Mouse (Mus musculus) spleen, adult 10 weeks (tissue): ENCODE data around the gene Rasl10b. TPM values are rescaled to one million over a fixed set of nuclear protein-coding genes. Genes with fewer than 3 reads are reported as not detected.

Source experiments
- polyA plus RNA-seq: library from polyadenylated mRNA; stranded (reverse); fragments of 350-450 nt; fragmentation: Illumina TruSeq; extraction: RNeasy Lipid Tissue Mini Kit (QIAGEN cat#74804); gene quantifications from one replicate; pipeline ENCODE4 v1.2.3, GENCODE M21; 2015; ENCODE audit warnings: low replicate concordance; ENCODE audit not compliant: insufficient read depth

The Rasl10b gene
- polyA plus RNA-seq: 0.10 TPM

DNA sequence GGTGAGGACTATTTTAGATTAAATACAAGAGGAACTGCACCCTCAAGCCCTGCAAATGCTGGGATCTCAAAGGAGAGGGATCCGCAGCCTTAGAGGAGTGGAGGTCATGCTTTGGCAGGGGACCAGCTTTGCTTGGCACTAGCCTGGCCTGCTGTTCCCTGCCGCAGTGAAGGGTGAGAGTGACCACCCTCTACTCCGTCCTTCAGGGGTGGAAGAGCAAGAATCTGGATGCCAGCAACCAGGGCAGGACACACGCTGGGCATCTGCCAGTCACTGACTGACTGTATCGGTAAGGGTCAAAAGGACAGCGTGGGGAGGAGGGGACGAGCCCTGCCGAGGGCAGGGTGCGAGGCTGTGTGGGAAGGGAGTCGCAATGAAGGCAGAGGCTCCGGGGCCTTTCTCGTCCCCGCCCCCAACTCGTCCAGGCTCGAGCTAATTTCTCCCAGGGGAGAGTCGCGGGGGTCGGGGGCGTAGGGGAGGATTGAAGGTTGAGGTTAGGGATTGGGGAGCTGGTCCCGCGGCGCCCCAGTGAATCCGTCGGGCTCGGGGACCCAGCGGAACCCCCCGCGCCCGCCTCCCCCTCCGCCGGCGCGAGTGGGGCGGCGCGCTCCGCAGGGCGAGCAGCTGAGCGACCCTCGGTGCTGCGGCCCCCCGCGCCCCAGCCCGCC, at the start of gene Rasl10b:
Gene Rasl10b (plus strand): TSS at position 51 of the 668 bp plus-strand sequence.

DNA sequence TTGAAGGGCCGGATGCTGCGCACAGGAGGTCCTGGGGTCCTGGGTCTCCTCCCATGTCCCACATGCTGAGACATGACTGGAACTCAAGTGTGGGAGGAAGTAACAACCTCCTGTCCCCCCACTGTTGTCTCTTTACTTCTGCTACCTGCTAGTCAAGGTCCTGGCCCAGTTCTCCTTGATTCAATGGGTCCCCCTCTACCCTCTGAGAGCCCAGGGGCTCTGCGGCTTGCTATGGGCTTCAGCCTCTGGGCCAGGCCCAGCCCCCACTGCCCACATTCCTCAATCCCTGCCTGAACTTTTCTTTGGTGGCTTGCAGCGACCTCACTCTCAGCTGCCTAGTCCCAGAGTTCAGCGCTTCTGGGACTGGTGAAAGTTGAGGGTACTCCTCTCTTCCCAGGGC, 20.4 kb downstream of the Rasl10b start, which contains the start of gene Gas2l2:
Gene Gas2l2 (minus strand): TSS at position 101 of the 400 bp plus-strand sequence.

DNA sequence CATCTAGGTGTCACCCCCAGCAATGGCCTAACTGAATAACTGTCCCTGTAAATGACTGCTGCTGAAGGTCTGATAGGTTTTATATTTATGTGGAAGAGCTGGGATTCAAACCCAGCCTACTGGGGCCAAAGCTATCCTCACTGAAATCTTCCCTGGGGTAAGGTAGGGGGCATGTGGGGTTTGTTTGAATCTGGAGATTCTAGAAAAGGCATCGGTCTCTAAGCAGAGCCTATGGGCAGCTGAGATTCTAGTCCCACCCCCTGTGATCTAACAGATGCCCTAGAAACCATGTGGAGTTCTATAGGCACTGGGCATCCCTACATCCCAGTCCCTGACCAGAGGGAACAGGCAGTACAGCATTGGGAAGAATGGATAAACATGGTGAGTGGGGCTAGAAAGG, 28.4 kb downstream of the Rasl10b start, which contains the start of gene 1700020L24Rik:
Gene 1700020L24Rik (plus strand): TSS at position 301 of the 400 bp plus-strand sequence.

DNA sequence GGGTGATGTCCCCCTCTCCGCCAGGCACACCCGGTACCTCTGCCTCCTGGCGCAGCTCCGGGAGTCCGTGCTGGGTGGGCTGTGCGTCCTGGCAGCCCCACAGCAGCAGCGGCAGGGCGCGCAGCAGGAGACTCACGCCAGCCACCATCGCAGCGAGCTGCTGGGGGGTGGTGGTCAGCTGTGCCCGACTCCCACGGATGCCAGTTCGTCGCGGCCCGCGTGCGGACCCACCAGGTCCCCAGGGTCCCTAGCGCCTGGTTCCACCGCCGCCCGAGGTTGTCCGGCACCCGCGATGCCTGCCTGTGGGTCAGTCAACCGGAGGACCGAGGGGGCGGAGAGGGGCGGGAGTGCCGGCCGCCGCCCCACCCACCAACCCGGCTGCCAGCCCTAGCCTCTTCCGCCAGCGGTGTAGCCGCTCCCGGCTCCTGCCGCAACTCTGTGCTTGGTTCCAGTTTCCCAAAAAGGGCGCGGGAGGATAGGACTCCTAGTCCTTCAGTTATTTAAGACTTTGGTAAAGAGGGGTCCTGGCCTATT, 53.8 kb downstream of the Rasl10b start, which contains the start of gene Mmp28:
Gene Mmp28 (minus strand): TSS at position 361 of the 534 bp plus-strand sequence.

Other genes starting within 250 kb of the Rasl10b start
- 15.5 TPM for gene Slfn4, start 234.0 kb upstream of the Rasl10b start, polyA plus RNA-seq
- 5.7 TPM for gene Slfn3, start 217.8 kb upstream of the Rasl10b start, polyA plus RNA-seq
- 12.9 TPM for gene Slfn14, start 122.4 kb upstream of the Rasl10b start, polyA plus RNA-seq
- gene Ap2b1, start 110.1 kb upstream of the Rasl10b start, polyA plus RNA-seq: 105 TPM
- gene Pex12, start 106.6 kb upstream of the Rasl10b start, polyA plus RNA-seq: 14.9 TPM
- not detected for gene Gas2l2, start 20.3 kb downstream of the Rasl10b start, polyA plus RNA-seq
- not detected for gene 1700020L24Rik, start 28.5 kb downstream of the Rasl10b start, polyA plus RNA-seq
- 2.4 TPM for gene Mmp28, start 53.9 kb downstream of the Rasl10b start, polyA plus RNA-seq
- gene Taf15, start 63.9 kb downstream of the Rasl10b start, polyA plus RNA-seq: 159 TPM
- 2.9 TPM for gene Heatr9, start 113.0 kb downstream of the Rasl10b start, polyA plus RNA-seq
- gene Ccl5, start 121.4 kb downstream of the Rasl10b start, polyA plus RNA-seq: 219 TPM
- 33.6 TPM for gene Ccl9, start 169.5 kb downstream of the Rasl10b start, polyA plus RNA-seq
- gene Ccl6, start 183.9 kb downstream of the Rasl10b start, polyA plus RNA-seq: 72.6 TPM
- gene Rpl9-ps1, start 236.5 kb downstream of the Rasl10b start, polyA plus RNA-seq: not detected
- gene Ccl3, start 240.2 kb downstream of the Rasl10b start, polyA plus RNA-seq: 3.9 TPM